Mouse (Mus musculus): ENCODE measurements around the gene Med9.

Med9 gene

GRCm38 (mm10) chr11:60003811-60004210 is 55.8 kb downstream of the Med9 start:
- no peak for DNase-seq

- no peak for DNase-seq
These were observed 56.7 kb downstream of the Med9 start for GRCm38 (mm10) chr11:60004716-60005115.

- DNase-seq: no peak
These were observed 57.9 kb downstream of the Med9 start for GRCm38 (mm10) chr11:60005866-60006265.

- DNase-seq: no peak
These were observed 61.4 kb downstream of the Med9 start for GRCm38 (mm10) chr11:60009451-60009850.

- no peak for DNase-seq
These were observed 63.5 kb downstream of the Med9 start for GRCm38 (mm10) chr11:60011516-60011915.
